Mouse (Mus musculus) kidney, adult 11 months (tissue): ENCODE data around the gene Mydgf.

Experiments
- DNase-seq: peaks from one replicate; pipeline ENCODE4 v3.0.0; 2022

The Mydgf gene

DNA sequence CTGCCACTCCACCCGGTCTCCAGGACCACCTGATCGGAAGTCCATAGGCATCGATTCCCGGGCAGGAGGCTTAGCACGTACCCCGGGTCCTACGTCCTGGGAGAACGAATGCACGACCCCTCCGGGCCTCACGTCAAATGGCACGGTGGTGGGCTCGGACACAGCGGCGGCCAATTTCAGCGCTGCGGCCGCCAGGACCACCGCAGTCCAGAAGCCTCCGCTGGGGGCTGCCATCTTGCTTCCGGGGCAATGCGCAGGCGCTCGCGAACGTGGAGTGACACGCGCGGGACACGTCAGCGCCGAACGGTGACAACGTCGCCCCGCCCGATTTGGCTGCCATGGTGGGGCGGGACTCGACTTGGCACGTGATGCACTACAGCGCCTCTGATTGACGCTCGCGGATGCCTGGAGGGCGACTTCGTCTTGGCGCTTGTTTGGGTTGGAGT lies at the start of gene Mydgf:
Mydgf (minus strand) TSS at position 263 of the 446 bp plus-strand sequence.
- peak; percentile 92 for DNase-seq

DNA sequence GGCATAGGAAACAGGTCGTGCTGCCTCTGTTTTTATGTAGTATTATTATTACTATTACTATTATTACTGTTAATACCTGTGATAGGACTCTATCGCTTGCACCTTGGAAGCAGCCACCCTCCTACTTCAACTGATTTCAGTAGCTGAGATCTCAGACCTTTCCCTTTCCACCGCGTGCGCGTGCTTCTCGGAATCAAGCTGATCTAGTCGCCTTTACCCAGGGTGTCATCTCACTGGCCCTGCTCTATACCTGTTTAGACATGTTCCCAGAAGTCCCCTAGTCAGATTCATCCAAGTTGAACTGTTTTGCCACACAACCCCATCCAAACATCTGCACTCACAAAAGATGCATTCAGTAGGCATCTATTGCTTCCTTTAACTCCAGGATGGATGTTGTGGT lies 49.7 kb upstream of the Mydgf start:
- no peak for DNase-seq

DNA sequence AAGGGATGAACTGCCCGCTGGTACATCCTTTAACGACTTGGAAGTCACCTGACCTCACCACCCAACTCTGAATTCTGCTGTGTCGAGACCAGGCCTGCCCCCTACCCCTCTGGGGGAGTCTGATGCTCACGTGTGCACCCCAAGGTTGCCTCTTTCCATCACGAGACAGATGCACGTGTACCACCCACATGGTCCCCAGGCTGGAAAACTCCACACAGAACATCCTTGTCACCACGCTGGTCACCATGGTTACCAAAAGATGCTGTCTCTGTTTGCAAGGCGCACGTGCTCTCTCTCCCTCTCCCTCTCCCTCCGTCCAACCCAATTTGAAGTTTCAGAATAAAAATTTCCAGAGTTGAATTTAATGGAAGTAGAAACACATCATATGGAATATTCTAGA lies 46.2 kb upstream of the Mydgf start:
- no peak for DNase-seq

DNA sequence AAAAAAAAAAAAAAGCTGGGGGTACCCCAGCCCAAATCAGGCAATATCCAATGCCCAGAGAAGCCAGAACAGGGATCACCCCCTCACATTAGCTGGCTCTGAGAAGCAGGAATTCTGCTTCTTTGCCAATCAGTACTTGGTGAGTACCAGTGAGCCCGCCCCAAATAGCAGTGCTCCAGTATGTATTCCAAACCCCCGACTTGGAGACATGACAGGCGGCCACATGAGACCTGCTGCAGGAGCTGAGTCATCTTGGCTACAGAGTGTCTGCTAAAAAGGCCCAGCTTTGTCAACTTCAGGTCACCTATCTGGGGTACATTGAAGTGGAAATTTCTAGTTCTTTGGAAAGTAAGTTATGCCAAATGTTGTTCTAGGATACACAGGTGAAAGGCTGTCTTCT lies 42.8 kb upstream of the Mydgf start:
- DNase-seq, result no peak

DNA sequence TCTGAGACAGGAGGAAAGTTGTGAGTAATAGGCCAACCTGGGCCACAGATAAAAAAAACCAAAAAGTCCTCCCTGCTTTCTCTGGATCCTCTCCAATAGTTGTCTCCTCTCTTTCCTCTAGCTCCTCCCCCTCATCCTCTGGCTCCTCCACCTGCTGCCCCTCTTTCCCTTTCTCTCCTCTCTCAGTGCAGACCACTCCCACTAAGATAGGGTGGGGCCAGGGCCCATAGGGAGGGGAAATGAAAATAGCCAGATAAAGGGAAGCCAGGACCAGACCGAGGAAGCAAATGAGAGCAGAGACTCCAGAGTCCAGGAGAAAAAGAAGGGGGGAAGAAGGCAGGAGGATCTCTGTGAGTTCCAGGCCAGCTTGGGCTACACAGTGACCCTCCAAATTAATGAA lies 41.2 kb upstream of the Mydgf start:
- no peak for DNase-seq

DNA sequence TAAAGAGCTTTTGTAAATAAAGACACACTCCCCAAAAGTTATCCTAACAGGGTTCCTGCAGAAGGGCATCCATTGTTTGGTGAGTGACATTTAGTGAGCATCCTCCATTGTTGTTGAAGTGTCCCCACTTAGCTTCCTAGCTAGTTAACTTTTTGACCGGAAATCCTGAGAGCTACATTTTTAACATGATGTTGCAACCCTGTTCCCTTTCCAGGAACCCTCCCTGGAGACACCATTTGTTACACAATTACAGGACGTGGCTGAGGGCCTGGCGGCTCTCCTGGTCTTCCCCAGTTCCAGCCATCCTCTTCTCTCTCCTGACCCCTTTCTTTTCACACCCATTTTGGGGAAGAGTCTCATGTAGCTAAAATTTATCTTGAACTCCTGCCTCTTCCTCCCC lies 36.1 kb upstream of the Mydgf start:
- peak; percentile 62 for DNase-seq

DNA sequence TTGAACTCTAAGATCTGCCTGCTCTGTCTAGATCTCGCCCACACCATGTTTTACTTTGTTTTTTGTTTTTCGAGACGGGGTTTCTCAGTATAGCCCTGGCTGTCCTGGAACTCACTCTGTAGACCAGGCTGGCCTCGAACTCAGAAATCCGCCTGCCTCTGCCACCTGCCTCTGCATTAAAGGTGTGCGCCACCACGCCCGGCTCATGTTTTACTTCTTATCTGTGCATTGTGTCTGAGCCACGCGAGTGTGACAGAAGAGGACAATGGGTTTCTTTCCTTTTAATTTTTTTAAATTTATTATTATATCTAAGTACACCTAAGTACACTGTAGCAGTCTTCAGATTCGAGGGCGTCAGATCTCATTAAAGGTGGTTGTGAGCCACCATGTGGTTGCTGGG lies 35.5 kb upstream of the Mydgf start:
- DNase-seq, result no peak

DNA sequence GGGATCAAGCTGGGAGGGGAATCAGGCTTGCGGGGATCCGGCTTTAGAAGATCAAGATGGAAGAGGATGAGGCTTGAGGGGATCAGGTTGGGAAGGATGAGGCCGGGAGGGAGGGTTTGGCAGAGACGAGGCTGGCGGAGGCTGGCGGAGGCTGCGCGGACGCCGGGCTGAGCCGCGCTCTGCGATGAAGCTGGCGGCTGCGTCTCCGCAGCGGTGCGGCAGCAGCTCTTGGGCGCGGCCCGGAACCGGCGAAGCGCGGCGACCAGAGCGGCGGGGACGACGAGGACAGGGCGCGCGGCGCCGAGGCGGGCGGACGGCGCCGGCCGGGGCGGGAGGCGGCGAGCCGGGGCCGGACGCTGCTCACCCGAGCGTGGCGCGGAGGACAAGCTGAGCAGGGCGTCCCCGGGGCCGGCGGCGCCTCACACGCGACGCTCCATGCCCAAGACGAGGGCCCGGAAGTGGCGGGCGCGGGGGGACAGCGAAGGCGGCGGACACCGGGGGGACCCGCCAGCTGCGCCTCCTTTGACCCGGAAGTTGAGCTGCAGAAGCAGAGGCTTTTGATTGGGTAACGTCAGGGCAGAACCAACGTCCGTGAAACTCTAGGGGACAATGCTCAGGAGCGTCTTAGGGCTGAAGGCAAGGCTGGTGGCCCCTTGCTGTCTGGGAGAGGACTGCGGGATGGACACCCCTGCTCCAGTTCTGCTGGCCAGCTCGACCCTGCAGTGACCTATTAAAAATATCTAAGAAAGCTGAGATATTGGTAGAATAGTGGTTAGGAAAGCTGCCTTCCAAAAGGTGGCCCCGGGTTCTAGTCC lies 34.9 kb upstream of the Mydgf start, which contains the start of gene Dpp9:
Dpp9 (minus strand) TSS at position 529 of the 815 bp plus-strand sequence.
- peak; percentile 94 for DNase-seq

DNA sequence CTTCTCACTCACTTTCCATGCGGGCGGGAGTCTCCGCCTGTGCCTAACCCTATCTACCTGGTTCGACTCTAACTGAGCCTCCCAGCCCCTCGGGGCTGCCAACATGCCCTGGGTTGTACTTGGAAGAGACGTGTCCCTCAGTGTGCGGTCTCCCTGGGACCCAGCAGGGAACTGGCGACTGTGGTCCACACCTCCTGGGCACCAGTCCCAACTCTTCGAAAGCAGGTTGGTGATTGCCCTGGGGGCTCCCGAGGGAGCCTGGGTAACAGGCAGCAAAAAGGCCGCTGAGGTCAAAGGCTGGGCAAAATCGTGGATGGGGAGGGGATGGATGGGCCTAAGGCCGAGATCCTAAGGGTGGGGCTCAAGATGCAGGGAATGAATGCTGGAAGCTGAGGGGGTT lies 34.0 kb upstream of the Mydgf start:
- no peak for DNase-seq

DNA sequence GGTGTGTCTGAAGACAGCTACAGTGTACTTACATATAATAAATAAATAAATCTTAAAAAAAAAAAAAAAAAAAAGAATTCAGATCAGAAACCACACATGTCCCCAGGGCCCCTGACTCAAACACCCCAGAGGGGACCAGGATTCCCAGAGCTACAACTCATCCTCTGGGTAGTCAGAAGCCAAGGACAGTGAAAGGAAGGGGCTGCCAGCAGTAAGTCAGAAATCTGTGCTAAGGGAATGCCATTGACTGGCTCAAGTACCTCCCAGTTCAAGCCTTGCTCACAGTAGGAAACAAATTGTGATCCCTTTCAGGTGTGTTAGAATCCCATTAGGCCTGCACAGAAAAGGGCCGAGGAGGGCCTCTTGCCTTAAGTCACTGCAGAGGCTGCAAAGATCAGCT lies 30.5 kb upstream of the Mydgf start:
- DNase-seq, result no peak

DNA sequence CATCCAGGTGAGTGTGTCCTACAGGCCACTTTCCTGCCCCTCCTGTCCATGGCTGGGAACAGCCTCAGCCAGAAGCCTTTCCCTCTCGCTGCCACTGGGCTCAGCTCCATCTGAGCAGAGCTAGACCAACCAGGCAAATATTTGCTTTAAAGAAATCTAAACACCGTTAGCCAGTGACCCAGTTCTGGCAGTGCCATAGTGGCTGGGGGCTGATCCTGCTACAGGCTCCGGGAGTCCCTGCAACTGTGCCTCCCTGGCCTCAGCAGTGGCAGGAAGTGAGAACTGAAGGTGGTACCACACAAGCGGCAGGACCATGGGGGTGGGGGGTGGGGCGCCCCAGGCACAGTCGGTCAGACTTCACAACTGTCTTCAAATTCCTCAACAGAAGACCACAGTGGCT lies 29.0 kb upstream of the Mydgf start:
- DNase-seq, result no peak

DNA sequence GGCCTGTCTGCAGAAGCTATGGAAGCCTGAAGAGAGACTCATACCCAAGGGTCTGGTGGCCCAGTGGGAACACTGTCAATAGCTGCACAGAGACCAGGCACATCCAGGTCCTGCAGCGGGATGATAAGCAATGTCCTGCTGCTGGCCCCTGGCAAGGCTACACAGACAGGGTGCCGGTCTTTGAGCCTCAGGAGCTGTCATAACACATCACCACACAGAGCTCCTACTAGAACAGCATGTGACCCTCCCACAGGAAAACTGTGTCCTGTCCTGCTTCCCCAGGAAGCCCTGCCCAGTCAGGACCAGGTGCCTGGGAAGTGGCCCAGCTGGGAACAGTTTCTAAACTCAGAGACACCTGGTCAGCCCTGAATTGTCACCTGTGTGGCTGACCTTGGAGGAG lies 27.4 kb upstream of the Mydgf start:
- no peak for DNase-seq

DNA sequence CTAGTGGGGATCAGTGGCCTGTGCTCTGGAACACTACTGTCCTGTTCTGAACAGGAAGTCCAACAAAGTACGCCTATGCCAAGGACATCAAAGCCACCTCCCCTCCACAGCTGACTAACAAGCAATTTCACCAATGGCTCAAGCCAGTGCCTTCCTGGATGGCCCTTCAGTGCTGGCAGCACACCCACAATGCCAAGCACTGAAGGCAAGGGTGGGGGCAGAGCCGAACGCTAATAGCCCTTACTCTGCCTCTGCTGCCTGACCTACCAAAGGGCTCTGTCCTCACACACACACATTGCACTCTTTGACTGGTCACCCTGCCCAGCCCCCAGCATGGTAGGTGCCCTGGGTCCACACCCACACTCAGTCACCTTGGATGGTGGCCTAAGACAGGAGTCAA lies 25.1 kb upstream of the Mydgf start:
- no peak for DNase-seq

DNA sequence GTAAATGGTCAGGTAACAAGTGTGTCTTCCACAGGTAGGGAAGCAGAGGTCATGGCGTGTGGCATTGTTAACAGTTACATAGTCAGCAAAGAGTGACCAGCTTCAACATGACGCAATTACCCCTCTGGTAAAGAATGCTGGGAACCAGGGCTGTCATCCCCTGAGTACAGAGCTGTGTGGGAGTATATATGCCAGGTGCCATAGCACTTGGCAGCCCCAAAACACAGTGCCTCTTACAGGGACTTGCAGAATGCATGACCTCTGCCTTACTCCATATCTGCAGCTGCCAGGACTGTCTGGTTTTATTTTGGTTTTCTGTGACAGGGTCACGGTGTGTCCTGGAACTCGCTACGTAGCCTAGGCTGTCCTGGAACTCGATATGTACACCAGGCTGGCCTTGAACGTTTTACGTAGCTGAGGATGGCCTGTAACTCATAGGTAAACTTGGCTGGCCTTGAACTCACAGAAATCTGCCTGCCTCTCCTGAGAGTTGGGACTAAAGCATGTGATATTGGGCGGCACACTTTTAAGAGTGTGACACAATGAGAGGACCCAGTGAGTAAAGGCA lies 24.3 kb upstream of the Mydgf start:
- no peak for DNase-seq

DNA sequence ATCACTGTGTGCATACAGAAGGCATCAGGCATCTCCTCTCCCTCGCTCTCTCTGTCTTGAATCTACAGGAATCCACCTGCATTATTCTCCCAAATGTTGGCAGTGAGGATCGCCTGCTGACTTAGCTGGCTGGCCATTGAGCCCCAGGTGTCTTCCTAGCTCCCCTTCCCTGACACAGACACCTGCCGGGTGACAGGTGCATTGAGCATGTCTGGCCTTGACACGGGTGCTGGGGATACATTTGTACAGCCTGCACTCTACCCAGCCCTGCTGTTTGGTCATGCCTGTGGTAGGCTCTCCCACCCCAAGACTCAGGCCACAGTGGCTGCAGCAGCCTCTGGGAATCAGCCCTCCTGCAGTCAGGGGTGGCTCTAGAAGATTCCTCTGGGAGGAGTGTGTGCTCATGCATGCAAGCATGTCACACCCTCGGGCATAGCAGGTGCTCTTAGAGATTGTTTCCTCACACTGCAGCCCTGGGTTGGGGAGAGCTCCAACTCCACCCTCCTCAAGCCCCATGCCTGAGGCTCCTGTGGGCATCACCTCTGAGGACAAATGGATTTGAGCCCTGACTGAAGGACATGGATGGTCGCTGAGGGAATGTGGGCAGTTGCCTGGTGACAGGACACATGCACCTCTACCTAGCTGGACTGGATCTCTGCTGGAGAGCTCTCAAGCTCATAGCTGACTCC lies 23.4 kb upstream of the Mydgf start:
- DNase-seq, result no peak

DNA sequence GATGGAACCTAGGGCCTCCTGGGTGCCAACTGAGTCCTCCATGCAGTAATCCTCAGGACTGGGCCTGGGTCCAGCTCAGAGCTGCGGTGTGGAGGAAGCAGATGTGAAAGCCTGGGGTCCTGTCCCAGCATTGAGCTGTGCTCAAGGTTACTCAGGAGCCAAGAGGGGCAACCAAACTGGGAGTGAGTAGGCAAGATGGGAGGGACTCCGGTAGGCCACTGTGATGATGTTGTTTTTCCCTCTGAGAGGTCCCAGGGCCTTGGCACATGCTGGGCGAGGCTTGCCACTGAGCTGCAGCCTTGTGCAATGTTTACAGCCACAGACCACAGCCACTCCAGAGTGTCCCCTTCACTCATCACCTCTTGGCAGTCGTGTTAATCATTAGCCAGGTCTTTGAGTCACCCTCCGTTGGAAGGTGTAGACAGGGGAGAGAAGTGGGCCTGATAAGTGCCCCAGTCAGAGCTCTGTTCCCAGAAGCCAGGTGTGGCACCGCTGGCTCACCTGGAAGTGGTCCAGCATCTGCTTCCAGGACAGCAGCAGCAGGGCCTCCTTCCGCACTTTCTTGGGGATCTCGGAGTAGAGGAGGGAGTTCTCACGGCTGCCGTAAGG lies 22.7 kb upstream of the Mydgf start:
- DNase-seq, result no peak

DNA sequence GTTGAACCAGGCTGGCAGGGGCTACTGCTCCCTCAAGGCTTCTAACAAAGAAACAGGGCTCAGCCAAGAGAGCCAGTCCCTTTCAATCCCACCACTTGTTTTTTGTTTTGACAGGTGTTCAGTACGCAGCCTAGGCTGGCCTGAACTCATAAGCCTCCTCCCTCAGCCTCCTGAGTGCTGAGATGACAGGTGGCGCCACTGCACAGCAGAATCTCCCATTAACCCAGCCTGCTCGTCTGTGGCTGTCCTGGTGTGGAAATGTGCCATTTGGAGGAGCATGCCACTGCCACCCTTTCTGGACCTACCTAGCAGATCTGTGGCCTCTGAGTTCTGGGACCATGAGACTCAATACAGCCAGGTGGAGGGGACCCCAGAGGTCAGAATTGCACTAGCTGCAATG lies 20.0 kb upstream of the Mydgf start:
- no peak for DNase-seq

DNA sequence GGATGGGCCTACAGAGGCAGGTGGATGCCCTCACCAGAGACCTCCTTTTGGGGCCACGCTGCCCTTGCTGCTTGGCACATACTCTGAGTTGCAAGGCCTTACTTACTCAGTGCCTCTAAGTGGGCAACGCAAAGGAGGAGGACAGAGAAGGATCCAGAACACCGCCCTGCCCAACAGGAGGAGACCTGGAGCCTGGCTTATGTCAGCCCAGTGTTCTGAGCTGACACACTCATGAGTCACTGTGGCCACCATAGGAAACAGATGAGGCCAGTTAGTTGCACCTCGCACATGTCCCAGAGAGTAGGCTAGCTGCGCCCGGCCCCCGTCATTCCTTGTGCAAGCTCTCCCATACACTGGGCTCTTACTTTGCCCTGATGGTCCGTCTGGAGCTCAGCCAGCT lies 18.8 kb upstream of the Mydgf start:
- no peak for DNase-seq

DNA sequence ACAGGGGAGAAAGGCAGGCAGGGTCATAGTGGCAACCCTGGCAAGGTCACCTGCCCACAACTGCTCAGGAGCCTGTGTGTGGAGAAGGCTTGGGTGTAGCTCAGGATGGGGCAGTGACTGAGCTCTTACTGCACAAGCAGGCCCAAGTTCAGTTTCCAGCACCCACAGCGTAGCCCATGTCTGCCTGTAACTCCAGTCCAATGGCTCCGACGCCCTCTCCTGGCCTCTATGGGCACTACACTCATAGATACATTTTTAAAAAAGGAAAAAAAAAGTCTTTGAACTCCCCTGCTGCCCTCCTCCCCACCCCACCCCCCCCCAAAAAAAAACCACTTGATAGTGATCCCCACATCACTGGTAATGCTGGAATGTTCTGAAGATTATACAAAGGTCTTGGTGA lies 17.9 kb upstream of the Mydgf start:
- no peak for DNase-seq

DNA sequence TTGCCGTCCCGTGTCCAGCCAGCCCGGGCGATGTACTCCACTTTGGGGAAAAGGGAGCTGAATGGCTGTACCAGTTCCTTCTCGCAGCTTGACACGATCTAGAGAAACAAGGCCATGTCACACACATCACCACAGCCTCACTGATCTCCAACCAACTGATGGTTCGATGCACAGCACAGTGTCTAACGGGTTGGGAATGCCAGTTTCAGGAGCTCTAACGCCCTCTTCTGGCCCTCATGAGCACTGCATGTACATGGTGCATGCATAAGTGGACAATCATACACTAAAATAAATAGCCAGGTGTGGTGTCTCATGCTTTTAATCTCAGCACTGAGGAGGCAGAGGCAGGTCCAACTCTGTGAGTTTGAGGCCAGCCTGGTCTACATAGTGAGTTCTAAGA lies 16.9 kb upstream of the Mydgf start:
- DNase-seq, result no peak

DNA sequence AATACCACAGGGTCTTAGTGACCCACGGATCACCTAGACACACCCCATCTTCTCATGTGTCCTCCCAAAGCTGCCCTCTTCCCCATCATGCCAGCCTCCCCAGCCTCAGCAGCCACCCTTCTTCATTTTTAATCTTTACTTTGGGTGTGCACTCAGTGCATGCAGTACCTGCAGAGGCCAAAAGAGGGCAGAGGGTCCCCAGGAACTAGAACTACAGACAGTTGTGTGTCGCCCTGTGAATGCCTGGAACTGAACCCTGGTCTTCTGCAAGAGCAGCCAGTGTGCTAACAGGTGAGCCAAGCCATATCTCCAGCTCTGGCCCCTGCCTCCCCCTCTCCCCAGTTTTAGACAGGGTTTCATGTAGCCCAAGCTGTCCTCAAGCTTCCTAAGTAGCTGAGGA lies 13.1 kb upstream of the Mydgf start:
- no peak for DNase-seq

DNA sequence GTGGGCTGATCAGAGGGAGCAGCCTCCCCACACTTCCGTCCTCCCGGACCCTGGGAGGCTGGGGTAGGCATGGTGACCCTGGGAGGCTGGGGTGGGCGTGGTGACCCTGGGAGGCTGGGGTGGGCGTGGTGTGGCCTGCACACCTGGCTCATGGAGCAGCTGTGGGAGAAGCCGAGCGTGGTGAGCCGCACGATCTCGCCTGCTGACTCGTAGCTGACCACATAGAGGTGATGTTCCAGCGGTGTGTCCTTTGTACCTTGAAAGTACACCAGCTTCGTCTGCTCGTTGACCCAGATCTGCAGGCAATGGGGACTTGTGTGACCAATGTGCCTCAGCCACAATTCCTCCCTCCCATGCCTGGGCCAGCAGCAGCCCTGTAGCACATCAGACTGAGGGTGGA lies 11.0 kb upstream of the Mydgf start:
- peak; percentile 33 for DNase-seq

DNA sequence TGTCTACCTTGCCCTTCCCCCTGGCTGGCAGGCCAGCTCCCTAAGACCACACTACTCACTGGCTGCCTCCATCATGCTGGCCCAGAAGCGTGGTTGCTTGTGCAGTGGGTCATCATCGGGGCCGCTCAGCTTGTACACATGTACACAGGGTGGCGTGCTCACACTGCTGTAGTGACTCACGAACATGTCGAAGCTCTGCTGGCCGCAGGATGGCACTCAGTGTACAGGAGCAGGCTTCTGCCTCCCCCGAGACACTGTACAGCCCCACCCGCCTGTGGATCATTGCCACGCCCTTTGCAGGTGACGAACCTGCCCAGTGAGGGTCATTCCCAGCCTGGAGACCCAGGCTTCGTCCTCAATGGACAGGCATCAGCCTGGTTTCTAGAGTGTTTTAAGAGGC lies 10.6 kb upstream of the Mydgf start:
- no peak for DNase-seq

DNA sequence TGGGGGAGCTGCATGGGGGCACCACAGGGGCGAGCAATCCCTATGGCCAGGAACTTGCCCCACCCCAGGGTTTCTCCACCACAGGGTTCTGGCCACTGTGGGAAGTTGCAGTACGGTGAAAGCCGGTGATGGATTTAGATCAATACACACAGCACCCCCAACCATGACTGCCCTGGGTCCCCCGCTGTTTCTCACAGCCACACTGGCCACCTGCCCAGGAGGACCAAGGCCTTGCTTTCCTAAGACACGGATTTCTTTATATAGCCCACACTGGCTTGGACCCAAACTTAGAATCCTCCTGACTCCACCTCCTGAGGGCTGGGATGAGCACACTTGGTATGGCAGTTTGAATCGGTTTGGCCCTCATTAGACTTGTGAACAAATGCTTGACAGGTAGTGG lies 7.5 kb upstream of the Mydgf start:
- DNase-seq, result no peak
